Mouse (Mus musculus): Measurements from ENCODE around the gene Fbxl17. TPM values are rescaled to one million over a fixed set of nuclear protein-coding genes. Genes with fewer than 3 reads are reported as not detected.

Fbxl17 gene
- total and polyA plus RNA-seq, 2 experiments from 2014 or later, result 10.7 to 32.0 TPM

- no peaks in the 10 kb centered on the region for H3K9me3 ChIP-seq (ENCODE audit: low read length)
- no peak for ATAC-seq
- TF ChIP-seq CTCF (IDR thresholded peaks at IDR 0.05; ENCODE audit: low read depth), result no peak
- no peaks in the 10 kb centered on the region for H3K36me3 ChIP-seq (ENCODE audit: insufficient read depth)
- H3K27me3 ChIP-seq (ENCODE audit: insufficient read depth, low read length), result no peaks in the 10 kb centered on the region
- H3K4me3 ChIP-seq (ENCODE audit: low read depth, low read length), result no peak overlapping the region
- no peak overlapping the region for H3K9ac ChIP-seq
- DNase-seq, result no peak
- no peak overlapping the region for H3K27ac ChIP-seq (ENCODE audit: low read depth, low read length)
- H3K4me2 ChIP-seq (ENCODE audit: low read depth), result no peak overlapping the region
- 40% methylated on average over 9 of the region's 9 CpGs for WGBS
- no peaks in the 10 kb centered on the region for H3K4me1 ChIP-seq (ENCODE audit: insufficient read depth)
Observed at GRCm38 (mm10) chr17:63459712-63460495, 39.9 kb downstream of the Fbxl17 start.

GRCm38 (mm10) chr17:63458052-63458451 lies 41.8 kb downstream of the Fbxl17 start:
- H3K4me3 ChIP-seq (ENCODE audit: low read depth, low read length), result no peak overlapping the region
- H3K27me3 ChIP-seq (ENCODE audit: insufficient read depth, low read length), result no peaks in the 10 kb centered on the region
- no peaks in the 10 kb centered on the region for H3K9me3 ChIP-seq (ENCODE audit: low read length)
- H3K27ac ChIP-seq (ENCODE audit: low read depth, low read length), result no peak overlapping the region
- ATAC-seq (no peak), DNase-seq (no peak)
- 74% methylated on average over 3 of the region's 3 CpGs for WGBS
- H3K9ac ChIP-seq, result no peak overlapping the region
- no peaks in the 10 kb centered on the region for H3K36me3 ChIP-seq (ENCODE audit: insufficient read depth)
- no peak for TF ChIP-seq CTCF (IDR thresholded peaks at IDR 0.05; ENCODE audit: low read depth)
- H3K4me1 ChIP-seq (ENCODE audit: insufficient read depth), result no peaks in the 10 kb centered on the region
- H3K4me2 ChIP-seq (ENCODE audit: low read depth), result no peak overlapping the region

- no peaks in the 10 kb centered on the region for H3K9me3 ChIP-seq (ENCODE audit: low read length)
- no peaks in the 10 kb centered on the region for H3K36me3 ChIP-seq (ENCODE audit: insufficient read depth)
- ATAC-seq (no peak; the same call in 1 of the 2 replicates), DNase-seq (peak; percentile 39)
- TF ChIP-seq CTCF (IDR thresholded peaks at IDR 0.05; ENCODE audit: low read depth), result no peak
- 35% methylated on average over 10 of the region's 10 CpGs for WGBS
- H3K27ac ChIP-seq (ENCODE audit: low read depth, low read length), result no peak overlapping the region
- no peak overlapping the region for H3K9ac ChIP-seq
- no peaks in the 10 kb centered on the region for H3K27me3 ChIP-seq (ENCODE audit: insufficient read depth, low read length)
- H3K4me1 ChIP-seq (ENCODE audit: insufficient read depth), result no peaks in the 10 kb centered on the region
- H3K4me2 ChIP-seq (ENCODE audit: low read depth), result 0 out of 2 replicates have a peak overlapping the region, but pooled peaks have one; percentile 6
- H3K4me3 ChIP-seq (ENCODE audit: low read depth, low read length), result no peak overlapping the region
Observed at GRCm38 (mm10) chr17:63451311-63452006, 48.4 kb downstream of the Fbxl17 start.

- no peak for ATAC-seq
- no peak overlapping the region for H3K4me3 ChIP-seq (ENCODE audit: low read depth, low read length)
- no peaks in the 10 kb centered on the region for H3K9me3 ChIP-seq (ENCODE audit: low read length)
- no peaks in the 10 kb centered on the region for H3K4me1 ChIP-seq (ENCODE audit: insufficient read depth)
- H3K27ac ChIP-seq (ENCODE audit: low read depth, low read length), result no peak overlapping the region
- TF ChIP-seq CTCF (IDR thresholded peaks at IDR 0.05; ENCODE audit: low read depth), result no peak
- no peak for DNase-seq
- WGBS, result 79% methylated on average over 10 of the region's 10 CpGs
- no peaks in the 10 kb centered on the region for H3K36me3 ChIP-seq (ENCODE audit: insufficient read depth)
- no peak overlapping the region for H3K4me2 ChIP-seq (ENCODE audit: low read depth)
- no peaks in the 10 kb centered on the region for H3K27me3 ChIP-seq (ENCODE audit: insufficient read depth, low read length)
- no peak overlapping the region for H3K9ac ChIP-seq
Observed at GRCm38 (mm10) chr17:63447691-63448090, 52.1 kb downstream of the Fbxl17 start.

- no peak for DNase-seq
- Histone ChIP-seq H3K4me1 (ENCODE audit: insufficient read depth) (no peaks in the 10 kb centered on the region), H3K9ac (no peak overlapping the region), H3K9me3 (ENCODE audit: low read length) (no peaks in the 10 kb centered on the region), H3K36me3 (ENCODE audit: insufficient read depth) (no peaks in the 10 kb centered on the region), H3K4me3 (ENCODE audit: low read depth, low read length) (no peak overlapping the region), H3K27ac (ENCODE audit: low read depth, low read length) (no peak overlapping the region), H3K27me3 (ENCODE audit: insufficient read depth, low read length) (no peaks in the 10 kb centered on the region), H3K4me2 (ENCODE audit: low read depth) (no peak overlapping the region)
- no peak for ATAC-seq
- 62% methylated on average over 10 of the region's 10 CpGs for WGBS
- TF ChIP-seq CTCF (IDR thresholded peaks at IDR 0.05; ENCODE audit: low read depth), result no peak
Observed at GRCm38 (mm10) chr17:63446971-63447679, 52.7 kb downstream of the Fbxl17 start.

- no peaks in the 10 kb centered on the region for H3K36me3 ChIP-seq (ENCODE audit: insufficient read depth)
- ATAC-seq, result no peak
Observed at GRCm38 (mm10) chr17:63445212-63445611, 54.6 kb downstream of the Fbxl17 start.

More at GRCm38 (mm10) chr17:63445212-63445611, 54.6 kb downstream of the Fbxl17 start:
- 70% methylated on average over 4 of the region's 4 CpGs for WGBS
- no peak overlapping the region for H3K4me2 ChIP-seq (ENCODE audit: low read depth)
- no peak overlapping the region for H3K9ac ChIP-seq
- DNase-seq, result no peak
- no peak overlapping the region for H3K4me3 ChIP-seq (ENCODE audit: low read depth, low read length)
- no peaks in the 10 kb centered on the region for H3K27me3 ChIP-seq (ENCODE audit: insufficient read depth, low read length)
- no peak overlapping the region for H3K27ac ChIP-seq (ENCODE audit: low read depth, low read length)
- no peaks in the 10 kb centered on the region for H3K4me1 ChIP-seq (ENCODE audit: insufficient read depth)
- H3K9me3 ChIP-seq (ENCODE audit: low read length), result no peaks in the 10 kb centered on the region
- no peak for TF ChIP-seq CTCF (IDR thresholded peaks at IDR 0.05; ENCODE audit: low read depth)

All from forebrain, postnatal 0 days (tissue).